Mouse (Mus musculus) neutrophil, adult 5-6 weeks (primary cell): Measurements from ENCODE around the gene Rsad1. TPM values are rescaled to one million over a fixed set of nuclear protein-coding genes. Genes with fewer than 3 reads are reported as not detected.

ENCODE experiments used
- ATAC-seq: fragments of 151-379, 151-347 bp; 2 replicates; pipeline ENCODE4 v1.8.0; 2017; ENCODE audit warnings: mild to moderate bottlenecking, moderate TSS enrichment; ENCODE audit not compliant: insufficient number of reproducible peaks, poor library complexity, low FRiP score, severe bottlenecking; ENCODE audit errors: extremely low read depth
- total RNA-seq: library from RNA; stranded (forward); fragments of 200-1000 nt; gene quantifications from 2 replicates; pipeline ENCODE4 v1.2.3, GENCODE M21; 2017

Gene Rsad1
- total RNA-seq, 1 experiment from 2014 or later: 2.3 TPM

GRCm38 (mm10) chr11:94499661-94500152 is 49.3 kb downstream of the Rsad1 start, which contains the start of gene Epn3:
Gene Epn3 (minus strand): TSS chr11:94499974.
- no peak for ATAC-seq

GRCm38 (mm10) chr11:94499035-94499434 is 50.0 kb downstream of the Rsad1 start:
- ATAC-seq: no peak

- ATAC-seq: no peak
Measured at GRCm38 (mm10) chr11:94498093-94498996, 50.7 kb downstream of the Rsad1 start.

- no peak for ATAC-seq
Measured at GRCm38 (mm10) chr11:94495415-94495814, 53.6 kb downstream of the Rsad1 start.

GRCm38 (mm10) chr11:94491749-94492099 is 57.3 kb downstream of the Rsad1 start:
- ATAC-seq: no peak

GRCm38 (mm10) chr11:94491035-94491748 is 57.9 kb downstream of the Rsad1 start:
- ATAC-seq: no peak

Other genes with a start within 250 kb of the Rsad1 start
- gene Luc7l3, start 227.3 kb downstream of the Rsad1 start, total RNA-seq: 241 and 265 TPM in 2 replicates
- 68.3 and 73.1 TPM in 2 replicates for gene Ankrd40, start 221.3 kb downstream of the Rsad1 start, total RNA-seq
- gene Abcc3, start 156.3 kb downstream of the Rsad1 start, total RNA-seq: 0.86 and 1.2 TPM in 2 replicates
- not detected in 2 replicates for gene Cacna1g, start 75.1 kb downstream of the Rsad1 start, total RNA-seq
- gene Spata20, start 63.1 kb downstream of the Rsad1 start, total RNA-seq: not detected in 2 replicates
- 2.0 and 2.4 TPM in 2 replicates for gene Epn3, start 49.3 kb downstream of the Rsad1 start, total RNA-seq
- not detected in 2 replicates for gene Mycbpap, start 27.5 kb downstream of the Rsad1 start, total RNA-seq
- 0.23 and 0.25 TPM in 2 replicates for gene Chad, start 15.8 kb upstream of the Rsad1 start, total RNA-seq
- gene Acsf2, start 52.6 kb upstream of the Rsad1 start, total RNA-seq: 19.8 and 22.8 TPM in 2 replicates
- gene Lrrc59, start 80.5 kb upstream of the Rsad1 start, total RNA-seq: 37.4 and 38.2 TPM in 2 replicates
- gene Mrpl27, start 104.5 kb upstream of the Rsad1 start, total RNA-seq: 8.6 and 13.8 TPM in 2 replicates
- gene Eme1, start 104.7 kb upstream of the Rsad1 start, total RNA-seq: 0.47 and 1.8 TPM in 2 replicates
- gene Xylt2, start 128.3 kb upstream of the Rsad1 start, total RNA-seq: 7.2 and 8.7 TPM in 2 replicates
- gene Gm11541, start 155.2 kb upstream of the Rsad1 start, total RNA-seq: not detected in 2 replicates
- not detected in 2 replicates for gene Cdc34b, start 192.5 kb upstream of the Rsad1 start, total RNA-seq
- gene Tmem92, start 233.4 kb upstream of the Rsad1 start, total RNA-seq: not detected in 2 replicates